Mouse (Mus musculus): ENCODE measurements around the gene Fam240b.

The Fam240b gene

GRCm38 (mm10) chr13:64440592-64440991, 57.0 kb downstream of the Fam240b start:
- DNase-seq (ENCODE audit: low spot score in 2 of 2): no peak

GRCm38 (mm10) chr13:64439471-64439870, 58.1 kb downstream of the Fam240b start:
- no peak for DNase-seq (ENCODE audit: low spot score in 2 of 2)

GRCm38 (mm10) chr13:64438863-64439452, 58.6 kb downstream of the Fam240b start:
- peak; percentile 25 to 58 for DNase-seq (ENCODE audit: low spot score in 2 of 2)

- DNase-seq (ENCODE audit: low spot score in 2 of 2): no peak
Observed at GRCm38 (mm10) chr13:64437801-64438200, 59.8 kb downstream of the Fam240b start.

- peak; percentile 90 to 92 for DNase-seq (ENCODE audit: low spot score in 2 of 2)
Observed at GRCm38 (mm10) chr13:64432017-64432995, 65.3 kb downstream of the Fam240b start, which contains the start of gene Cdk20. Cdk20 (plus strand) TSS chr13:64432314.
